In the genomic region with DNA sequence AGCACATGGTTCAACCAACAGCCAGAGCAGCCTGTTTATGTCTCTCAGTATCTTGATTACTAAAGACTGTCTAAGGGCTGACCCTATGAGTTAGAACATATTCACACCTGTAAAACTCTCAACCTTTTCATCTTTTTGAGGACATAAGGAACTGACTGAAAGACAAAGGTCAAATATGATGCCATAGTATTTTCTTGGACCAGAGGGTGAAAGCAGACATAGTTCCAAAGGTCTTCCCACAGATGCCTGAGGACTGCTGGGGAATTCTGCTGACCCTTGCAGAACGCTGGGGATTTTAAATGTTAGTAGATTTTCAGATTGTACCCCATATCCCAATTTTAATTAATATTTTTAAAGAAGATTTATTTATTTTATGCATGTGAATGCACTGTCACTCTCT, we compare ENCODE assay signal across 22 mouse cellular contexts. TPM values are rescaled to one million over a fixed set of nuclear protein-coding genes. Genes with fewer than 3 reads are reported as not detected.
"Had no signal": no experiment of that assay in that cellular context is flagged by ENCODE, and none has a peak within 500 bp of the region (broad histone marks: within the 10 kb centered on the region; RNA-seq: fewer than 3 reads in every experiment).

No protein-coding gene starts in this region.

- H3K9me3 ChIP-seq: lung, embryonic 15.5 days; megakaryocyte, embryonic 14.5 days; midbrain, embryonic 13.5 days; midbrain, embryonic 15.5 days; neural tube, embryonic 12.5 days had no signal

- H3K4me1 ChIP-seq: lung, embryonic 15.5 days; midbrain, embryonic 13.5 days; midbrain, embryonic 15.5 days; neural tube, embryonic 12.5 days had no signal

- H3K4me2 ChIP-seq: lung, embryonic 15.5 days; midbrain, embryonic 11.5 days; midbrain, embryonic 13.5 days; midbrain, embryonic 15.5 days; neural tube, embryonic 12.5 days had no signal

- H3K36me3 ChIP-seq: lung, embryonic 15.5 days; midbrain, embryonic 13.5 days; midbrain, embryonic 15.5 days; neural tube, embryonic 12.5 days had no signal

- H3K27me3 ChIP-seq: lung, embryonic 15.5 days; megakaryocyte, embryonic 14.5 days; midbrain, embryonic 13.5 days; midbrain, embryonic 15.5 days; neural tube, embryonic 12.5 days had no signal

- H3K27ac ChIP-seq: lung, embryonic 15.5 days; macrophage; midbrain, embryonic 13.5 days; midbrain, embryonic 15.5 days; neural tube, embryonic 12.5 days had no signal

- ATAC-seq: liver, postnatal 0 days; lung, postnatal 0 days; midbrain, embryonic 13.5 days; midbrain, embryonic 15.5 days had no signal

- DNase-seq: liver, postnatal 0 days; lung, adult 2 months; lung, postnatal 14 days; lung, postnatal 36 days; right cerebral cortex, postnatal 14 days; spleen, adult 18-20 months; thymus, adult 18-20 months; thymus, postnatal 14 days; thymus, postnatal 36 days had no signal

- H3K4me3 ChIP-seq: lung, embryonic 15.5 days; megakaryocyte, embryonic 14.5 days; midbrain, embryonic 13.5 days; midbrain, embryonic 15.5 days; neural tube, embryonic 12.5 days had no signal

- H3K9ac ChIP-seq: liver, postnatal 0 days; lung, embryonic 15.5 days; midbrain, embryonic 13.5 days; midbrain, embryonic 15.5 days; neural tube, embryonic 12.5 days had no signal

RNA-seq across cellular contexts. Expression of a gene that starts 47.9 kb away (rescaled TPM):
- polyA plus RNA-seq: liver, postnatal 0 days; lung, adult 2 months; lung, embryonic 15.5 days; lung, postnatal 0 days; macrophage; midbrain, embryonic 11.5 days; midbrain, embryonic 13.5 days; midbrain, embryonic 15.5 days; midbrain, postnatal 0 days; neural tube, embryonic 12.5 days; neural tube, embryonic 14.5 days; stomach, embryonic 14.5 days; stomach, embryonic 16.5 days; thymus, postnatal 0 days had no signal
